Mouse (Mus musculus): Measurements from ENCODE around the gene Specc1.

Specc1 gene

GRCm38 (mm10) chr11:62049170-62049569 is 92.6 kb downstream of the Specc1 start:
- DNase-seq (ENCODE audit: low spot score in 2 of 2), result no peak

- no peak for DNase-seq (ENCODE audit: low spot score in 2 of 2)
Measured at GRCm38 (mm10) chr11:62050356-62051330, 94.1 kb downstream of the Specc1 start.

GRCm38 (mm10) chr11:62051487-62051886 is 94.9 kb downstream of the Specc1 start:
- no peak for DNase-seq (ENCODE audit: low spot score in 2 of 2)

GRCm38 (mm10) chr11:62053928-62054327 is 97.4 kb downstream of the Specc1 start:
- DNase-seq (ENCODE audit: low spot score in 2 of 2), result no peak

GRCm38 (mm10) chr11:62064565-62064964 is 108.0 kb downstream of the Specc1 start:
- DNase-seq (ENCODE audit: low spot score in 2 of 2), result no peak

- DNase-seq (ENCODE audit: low spot score in 2 of 2), result no peak
Measured at GRCm38 (mm10) chr11:62065655-62066054, 109.1 kb downstream of the Specc1 start.

GRCm38 (mm10) chr11:62069554-62069953 is 113.0 kb downstream of the Specc1 start:
- peak; percentile 35 to 50 for DNase-seq (ENCODE audit: low spot score in 2 of 2)

- DNase-seq (ENCODE audit: low spot score in 2 of 2), result peak; percentile 35 to 39
Measured at GRCm38 (mm10) chr11:62070206-62070605, 113.6 kb downstream of the Specc1 start.

- no peak for DNase-seq (ENCODE audit: low spot score in 2 of 2)
Measured at GRCm38 (mm10) chr11:62072406-62072805, 115.8 kb downstream of the Specc1 start.

- no peak for DNase-seq (ENCODE audit: low spot score in 2 of 2)
Measured at GRCm38 (mm10) chr11:62073575-62074140, 117.1 kb downstream of the Specc1 start.

GRCm38 (mm10) chr11:62074578-62074977 is 118.0 kb downstream of the Specc1 start:
- DNase-seq (ENCODE audit: low spot score in 2 of 2), result no peak

- DNase-seq (ENCODE audit: low spot score in 2 of 2), result no peak
Measured at GRCm38 (mm10) chr11:62075071-62075470, 118.5 kb downstream of the Specc1 start.

GRCm38 (mm10) chr11:62075551-62075950 is 119.0 kb downstream of the Specc1 start:
- no peak for DNase-seq (ENCODE audit: low spot score in 2 of 2)

GRCm38 (mm10) chr11:62076345-62077156 is 120.0 kb downstream of the Specc1 start:
- peak; percentile 98 for DNase-seq (ENCODE audit: low spot score in 2 of 2)

GRCm38 (mm10) chr11:62077157-62077865 is 120.7 kb downstream of the Specc1 start:
- no peak for DNase-seq (ENCODE audit: low spot score in 2 of 2)

- no peak for DNase-seq (ENCODE audit: low spot score in 2 of 2)
Measured at GRCm38 (mm10) chr11:62078371-62078770, 121.8 kb downstream of the Specc1 start.

GRCm38 (mm10) chr11:62079100-62079857 is 122.7 kb downstream of the Specc1 start:
- no peak for DNase-seq (ENCODE audit: low spot score in 2 of 2)

- DNase-seq (ENCODE audit: low spot score in 2 of 2), result no peak
Measured at GRCm38 (mm10) chr11:62080476-62080875, 123.9 kb downstream of the Specc1 start.

- DNase-seq (ENCODE audit: low spot score in 2 of 2), result no peak
Measured at GRCm38 (mm10) chr11:62086648-62087047, 130.1 kb downstream of the Specc1 start.

GRCm38 (mm10) chr11:62087051-62087450 is 130.5 kb downstream of the Specc1 start:
- no peak for DNase-seq (ENCODE audit: low spot score in 2 of 2)

- DNase-seq (ENCODE audit: low spot score in 2 of 2), result no peak
Measured at GRCm38 (mm10) chr11:62088651-62089050, 132.1 kb downstream of the Specc1 start.

Data from right cerebral cortex, postnatal 10 days (tissue).